Mouse (Mus musculus): Measurements from ENCODE around the gene Vps39.
A peak's percentile ranks its signal among the peaks of the same experiment; 100 is the strongest.

Gene Vps39

DNA sequence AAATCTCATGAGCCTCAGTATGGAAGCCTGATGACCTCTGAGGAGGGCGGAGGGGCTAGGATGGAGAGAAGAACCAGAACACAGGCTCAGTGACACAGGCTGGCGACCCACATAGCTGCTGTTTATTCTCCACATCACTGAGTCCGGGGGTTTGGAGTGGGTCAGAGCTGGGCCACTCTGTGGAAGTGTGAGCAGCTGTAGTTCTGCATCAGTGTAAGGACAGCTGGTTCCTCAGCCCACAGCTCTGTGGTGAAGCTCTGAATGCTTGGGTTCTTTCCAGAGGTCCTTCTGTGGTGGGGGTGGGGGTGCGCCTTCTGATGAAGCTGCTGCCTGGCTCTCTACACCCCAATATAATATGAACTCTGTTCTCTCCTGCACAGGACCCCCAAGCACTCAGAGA lies 53.1 kb downstream of the Vps39 start:
- no peak for DNase-seq (ENCODE audit: low read depth)

DNA sequence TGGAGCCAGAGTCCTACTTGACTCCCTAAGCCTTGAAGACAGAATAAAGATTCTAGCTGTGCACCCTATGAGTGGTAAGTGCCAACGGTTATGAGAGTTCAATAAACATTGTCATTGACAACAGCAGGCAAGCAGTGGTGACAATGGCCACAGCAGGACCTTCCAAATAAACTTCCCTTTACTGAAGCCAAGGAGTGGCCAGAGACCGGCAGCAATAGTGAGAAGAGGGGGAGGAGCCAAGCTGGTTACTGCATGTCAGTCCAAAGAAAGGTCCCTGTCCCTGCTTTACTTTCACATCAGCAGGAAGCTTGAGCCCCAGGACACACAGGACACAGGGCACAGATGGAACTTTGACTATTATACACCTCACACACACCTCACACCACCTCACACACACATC lies 56.8 kb downstream of the Vps39 start:
- DNase-seq (ENCODE audit: low read depth): no peak

DNA sequence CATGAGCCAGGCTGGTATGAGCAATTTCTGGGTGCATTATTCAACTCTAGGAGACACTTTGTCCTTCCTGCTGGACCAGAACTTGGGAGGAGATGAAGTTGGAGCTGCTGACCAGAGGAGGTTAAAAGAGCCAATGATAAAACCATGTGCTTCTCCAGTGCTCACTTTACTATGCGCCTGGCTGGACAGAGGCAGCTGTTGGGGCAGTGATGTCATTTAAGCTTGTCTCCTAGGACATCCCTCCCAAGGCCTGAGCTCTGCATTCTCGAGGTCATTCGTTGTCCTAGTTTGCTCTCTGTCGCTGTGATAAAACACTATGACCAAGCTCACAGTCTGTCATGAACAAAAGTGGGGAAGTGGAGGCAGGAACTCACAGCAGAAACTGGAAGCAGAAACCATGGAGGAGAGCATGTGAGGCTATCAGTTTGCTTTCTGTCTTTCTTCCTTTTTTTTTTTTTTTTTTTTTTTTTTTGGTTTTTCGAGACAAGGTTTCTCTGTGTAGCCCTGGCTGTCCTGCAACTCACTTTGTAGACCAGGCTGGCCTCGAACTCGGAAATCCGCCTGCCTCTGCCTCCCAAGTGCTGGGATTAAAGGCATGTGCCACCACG lies 61.4 kb downstream of the Vps39 start:
- no peak for DNase-seq (ENCODE audit: low read depth)

DNA sequence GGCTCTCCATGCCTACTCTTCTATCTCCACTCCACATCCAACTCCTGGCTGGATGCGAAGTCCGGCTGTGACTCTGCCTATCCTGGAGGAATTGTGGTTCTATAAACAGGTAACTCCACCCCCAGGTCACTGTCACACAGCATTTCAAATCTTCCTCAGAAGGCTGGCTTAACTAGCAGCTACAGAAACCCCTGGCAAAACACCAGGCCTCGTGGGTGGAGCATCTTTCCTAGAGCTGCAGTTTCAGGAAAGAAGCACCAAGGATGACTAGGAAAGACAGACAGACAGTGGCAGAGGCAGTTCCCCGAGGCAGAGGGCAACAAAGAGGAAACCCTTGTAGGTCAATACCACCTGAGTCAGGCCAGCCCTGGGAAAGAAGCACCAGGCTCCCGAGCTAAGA lies 63.9 kb downstream of the Vps39 start, which contains the start of gene Pla2g4d:
Pla2g4d (minus strand) TSS at position 203 of the 400 bp plus-strand sequence.
- no peak for DNase-seq (ENCODE audit: low read depth)

DNA sequence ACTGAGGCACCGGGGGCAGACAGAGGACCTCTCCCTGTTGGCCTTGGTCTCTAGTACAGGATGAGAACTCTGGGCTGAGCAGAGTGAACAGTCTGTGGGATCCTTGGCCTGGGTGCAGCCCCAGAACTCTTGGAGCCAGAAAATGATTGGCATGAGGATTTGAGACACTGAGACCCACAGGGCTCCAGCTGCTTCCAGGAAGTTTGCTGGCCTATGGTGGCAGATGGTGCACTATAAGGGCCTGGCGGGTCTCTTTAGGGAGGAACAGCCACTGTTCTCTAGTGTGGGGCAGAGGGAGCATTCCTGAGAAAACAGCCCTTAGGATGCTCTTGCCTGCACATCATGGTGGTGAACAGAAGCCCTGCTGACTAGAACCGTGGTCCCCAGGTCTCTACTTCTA lies 64.5 kb downstream of the Vps39 start:
- DNase-seq (ENCODE audit: low read depth): no peak

DNA sequence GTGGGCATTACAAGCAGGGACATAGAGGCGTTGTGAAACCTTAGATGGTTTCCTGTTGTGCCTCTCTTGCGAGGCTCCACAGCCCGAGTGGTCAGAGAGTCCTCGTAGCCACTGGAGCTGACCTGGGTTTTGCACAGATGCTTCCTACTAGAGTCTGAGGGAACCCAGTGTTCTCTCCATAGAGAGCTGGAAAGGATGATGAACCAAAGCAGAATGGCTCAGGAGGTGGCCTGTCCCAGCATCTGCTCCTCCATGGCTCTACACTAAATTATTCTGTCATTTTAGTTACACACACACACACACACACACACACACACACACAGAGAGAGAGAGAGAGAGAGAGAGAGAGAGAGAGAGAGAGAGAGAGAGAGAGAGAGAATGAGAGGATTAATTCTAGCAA lies 67.3 kb downstream of the Vps39 start:
- DNase-seq (ENCODE audit: low read depth): no peak

DNA sequence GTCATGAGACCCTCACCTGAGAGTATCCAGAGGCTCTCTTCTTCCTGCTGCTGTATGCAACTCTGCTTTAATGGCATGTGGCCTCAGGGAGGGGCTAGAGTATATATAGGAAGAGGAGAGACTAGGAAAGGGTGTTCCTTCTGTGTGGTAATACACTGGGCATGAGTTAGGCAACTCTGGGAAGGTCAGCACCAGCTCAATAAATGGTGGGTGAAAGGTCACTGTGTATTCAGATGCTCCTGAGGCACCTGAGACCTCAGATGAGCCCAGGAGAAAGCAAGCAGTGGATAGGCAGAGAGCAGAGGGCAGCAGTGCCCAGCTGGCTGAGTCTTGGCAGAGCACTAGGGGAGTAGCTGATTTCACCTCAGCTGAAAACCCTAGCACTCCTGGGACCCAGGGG lies 68.2 kb downstream of the Vps39 start:
- no peak for DNase-seq (ENCODE audit: low read depth)

DNA sequence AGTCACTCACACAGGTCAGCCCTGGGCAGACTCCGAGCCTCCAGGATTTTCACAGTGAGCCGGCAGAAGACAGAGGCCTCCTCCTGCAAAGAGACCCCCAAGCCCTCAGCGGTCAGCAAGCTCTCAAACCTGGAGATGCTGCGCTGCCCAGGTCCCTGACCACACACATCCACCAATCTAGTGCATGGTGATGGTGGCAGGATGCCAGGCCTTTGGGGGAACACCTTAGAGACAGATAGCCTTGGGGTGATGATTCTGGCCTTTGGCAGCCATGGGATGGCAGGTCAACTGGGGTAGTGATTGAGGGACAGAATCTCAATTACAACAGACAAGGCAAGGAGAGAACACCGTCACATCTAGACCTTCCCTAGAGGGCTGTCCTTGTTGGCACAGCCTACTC lies 68.8 kb downstream of the Vps39 start:
- no peak for DNase-seq (ENCODE audit: low read depth)

DNA sequence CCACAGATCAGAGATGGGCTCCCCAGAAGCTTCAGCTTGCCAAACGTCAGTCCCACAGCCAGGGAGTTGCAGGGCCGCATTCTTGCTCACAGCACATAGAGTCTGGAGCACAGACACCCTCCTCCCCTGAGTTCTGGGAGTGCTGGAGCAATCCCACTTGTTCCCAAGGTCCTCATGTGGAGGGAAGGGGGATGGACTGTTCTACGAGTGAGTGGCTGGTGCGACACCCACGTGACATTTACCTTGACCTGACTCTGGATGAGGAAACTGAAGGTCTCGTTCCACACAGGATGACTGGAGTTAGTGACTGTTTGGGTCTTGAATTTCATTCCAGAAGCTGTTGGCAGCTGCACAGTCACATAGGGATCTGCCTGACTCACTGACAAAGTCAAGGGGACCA lies 69.4 kb downstream of the Vps39 start:
- no peak for DNase-seq (ENCODE audit: low read depth)

DNA sequence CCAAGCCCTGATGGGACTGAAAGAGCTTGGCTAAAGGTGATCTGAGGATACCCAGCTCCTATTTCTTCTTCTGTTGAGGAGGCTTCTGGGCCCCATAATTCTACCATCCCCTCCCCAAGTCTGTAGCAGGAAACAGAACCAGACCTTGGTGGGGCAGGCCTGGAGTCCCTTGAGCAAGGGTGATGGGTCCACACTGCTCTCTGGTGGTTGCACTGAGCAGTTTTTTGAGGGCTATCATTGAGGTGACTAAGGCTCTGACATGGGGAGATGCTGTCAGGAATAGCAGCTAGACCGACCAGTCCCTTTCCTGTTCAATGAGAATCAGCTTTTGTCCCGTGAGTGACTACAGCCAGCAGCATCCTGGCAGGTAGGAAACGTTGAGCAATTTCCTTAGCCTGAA lies 71.7 kb downstream of the Vps39 start:
- DNase-seq (ENCODE audit: low read depth): no peak

DNA sequence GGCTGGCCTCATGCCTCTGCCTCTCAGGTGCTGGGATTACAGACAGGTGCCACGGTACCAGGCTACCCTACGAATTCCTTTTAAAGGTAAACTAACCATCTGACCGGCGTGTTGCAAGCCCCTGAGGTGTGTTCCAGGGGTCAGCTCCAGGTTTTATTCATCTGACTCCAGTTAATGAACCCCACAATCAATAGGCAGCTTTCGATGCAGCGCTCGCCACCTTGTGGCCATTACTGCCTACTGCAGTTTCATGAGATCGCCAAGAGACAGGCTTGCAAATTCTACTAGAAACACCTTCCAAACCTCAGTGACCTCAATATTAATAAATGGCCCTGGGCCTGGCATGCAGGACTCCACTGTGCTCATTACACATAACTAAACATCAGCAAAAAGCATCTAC lies 73.0 kb downstream of the Vps39 start:
- DNase-seq (ENCODE audit: low read depth): peak; percentile 6

DNA sequence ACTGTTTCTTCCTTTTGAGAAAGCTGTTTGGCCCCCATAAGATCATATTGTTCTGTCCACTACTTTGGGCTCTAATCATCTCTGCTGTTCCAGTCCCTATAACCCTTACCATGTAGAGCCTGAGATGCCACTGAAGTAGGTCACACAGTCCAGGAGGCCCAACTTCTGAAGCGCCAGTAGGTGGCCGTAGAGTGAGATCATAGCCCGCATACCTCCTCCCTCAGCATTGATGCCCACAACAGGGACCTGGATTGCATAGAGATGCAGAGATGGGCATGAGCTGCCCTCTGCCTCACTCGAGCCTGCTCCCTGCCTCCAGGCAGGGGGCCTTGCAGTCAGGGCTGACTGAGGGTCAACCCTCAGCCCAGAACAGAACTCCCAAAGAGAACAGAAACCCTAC lies 76.0 kb downstream of the Vps39 start:
- DNase-seq (ENCODE audit: low read depth): no peak

DNA sequence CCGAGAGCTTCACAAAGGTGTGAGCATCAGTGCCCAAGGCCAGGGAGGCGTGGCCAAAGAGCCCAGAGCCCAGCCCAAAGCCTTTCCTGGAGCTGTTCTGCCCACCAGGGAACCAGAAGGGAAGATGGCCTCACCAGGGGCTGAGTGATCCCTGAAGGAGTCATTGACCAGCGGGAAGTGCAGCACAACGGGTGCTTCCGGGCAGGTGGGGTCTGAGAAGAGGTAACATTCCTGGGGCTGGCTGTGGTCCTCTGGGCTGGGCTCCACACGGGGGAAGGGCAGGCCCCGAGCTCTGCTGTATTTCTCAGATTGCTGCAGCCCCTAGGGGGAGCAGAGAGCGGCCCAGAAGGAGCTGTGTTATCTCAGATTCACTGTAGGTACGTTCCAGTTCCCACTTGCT lies 84.3 kb downstream of the Vps39 start:
- no peak for DNase-seq (ENCODE audit: low read depth)

Measured in fibroblast of lung, adult 2 months (primary cell).